In genomic region chr5:128348835-128349234, GRCm38 (mm10) we compare ENCODE assay signal across 12 mouse cellular contexts.
A peak's percentile ranks its signal among the peaks of the same experiment; 100 is the strongest.
DNase-seq lines count a peak whose midpoint lies in the region.
"Had no signal": no experiment of that assay in that cellular context is flagged by ENCODE, and none has a peak within 500 bp of the region (broad histone marks: within the 10 kb centered on the region; RNA-seq: fewer than 3 reads in every experiment).

No protein-coding gene starts in this region.

- H3K27ac ChIP-seq in limb, embryonic 10.5 days = no peak overlapping the region
- H3K27ac ChIP-seq: liver, embryonic 12.5 days; midbrain, embryonic 12.5 days had no signal

- H3K4me1 ChIP-seq in limb, embryonic 10.5 days = peaks cover 7% of the 10 kb centered on the region
- H3K4me1 ChIP-seq: liver, embryonic 12.5 days; midbrain, embryonic 12.5 days had no signal

- no peak overlapping the region for H3K4me3 ChIP-seq in limb, embryonic 10.5 days
- H3K4me3 ChIP-seq: liver, embryonic 12.5 days; midbrain, embryonic 12.5 days had no signal

- no peaks in the 10 kb centered on the region for H3K9me3 ChIP-seq in limb, embryonic 10.5 days (replicated peaks)

- DNase-seq in kidney, postnatal 4 days = peak; percentile 27 to 45
- DNase-seq in kidney, adult 11 months = no peak
- DNase-seq in Muller cell, postnatal 12 days (ENCODE audit: inconsistent ontology term) = peak; percentile 12
- peak; percentile 5 for DNase-seq in adipocyte (ENCODE audit: low spot score)
- peak; percentile 47 for DNase-seq in limb, embryonic 10.5 days (ENCODE audit: low spot score)
- no peak for DNase-seq in layer of hippocampus, postnatal 10 days (ENCODE audit: low spot score in 2 of 2)
- DNase-seq in layer of hippocampus, postnatal 25 days (ENCODE audit: extremely low spot score in 1 of 2, low spot score in 1 of 2) = no peak
- DNase-seq: cerebellum, adult 8-10 months; layer of hippocampus, postnatal 36 days; right cerebral cortex, postnatal 25 days had no signal

- H3K27me3 ChIP-seq in limb, embryonic 10.5 days (ENCODE audit: low read depth, poor library complexity, severe bottlenecking) = no peaks in the 10 kb centered on the region
- H3K27me3 ChIP-seq: liver, embryonic 12.5 days; midbrain, embryonic 12.5 days had no signal

- 33% methylated on average over 2 of the region's 2 CpGs for WGBS in limb, embryonic 10.5 days

- no peaks in the 10 kb centered on the region for H3K36me3 ChIP-seq in limb, embryonic 10.5 days
- H3K36me3 ChIP-seq: liver, embryonic 12.5 days; midbrain, embryonic 12.5 days had no signal

Comparison
In these comparisons a context has a peak if more than half of its experiments do, and no peak if none do; other contexts are left out.
1. DNase-seq: peak in kidney, postnatal 4 days (2 of 2), Muller cell, postnatal 12 days (single experiment), adipocyte (single experiment) and limb, embryonic 10.5 days (single experiment); none in kidney, adult 11 months (single experiment), layer of hippocampus, postnatal 10 days (0 of 2) and layer of hippocampus, postnatal 25 days (0 of 2).